Mouse (Mus musculus): Measurements from ENCODE around the gene B4gat1. TPM values are rescaled to one million over a fixed set of nuclear protein-coding genes. Genes with fewer than 3 reads are reported as not detected.

Gene B4gat1
- total and polyA plus RNA-seq, 2 experiments from 2014 or later: 48.2 to 58.3 TPM

DNA sequence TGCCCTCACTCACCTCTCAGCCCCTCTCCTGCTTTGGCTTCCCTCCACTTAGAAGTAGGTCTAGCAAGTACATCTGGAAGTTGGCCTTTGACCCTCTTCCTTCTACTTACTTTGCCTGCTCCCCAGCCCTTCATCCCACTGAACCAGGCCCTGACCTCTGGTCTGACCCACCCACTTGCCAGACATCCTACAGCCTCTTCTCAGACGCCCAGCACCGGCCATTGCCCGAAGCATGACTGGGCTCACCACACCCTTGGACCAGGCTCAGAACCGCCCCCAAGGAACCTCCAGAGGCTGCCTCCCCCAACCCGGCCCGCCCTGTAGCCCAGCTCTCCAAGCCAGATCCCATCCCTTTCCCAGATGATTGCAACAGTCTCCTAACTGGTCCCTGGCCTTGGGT is 23.8 kb downstream of the B4gat1 start:
- no peak overlapping the region for H3K4me3 ChIP-seq (ENCODE audit: low read depth, low read length)
- TF ChIP-seq CTCF (IDR thresholded peaks at IDR 0.05; ENCODE audit: low read depth) (no peak), EP300 (IDR thresholded peaks at IDR 0.05; ENCODE audit: low read depth) (no peak)
- no peak for DNase-seq (ENCODE audit: low spot score)
- H3K9ac ChIP-seq (replicated peaks; ENCODE audit: low read depth, low read length): no peak overlapping the region
- no peak for ATAC-seq (ENCODE audit: insufficient read depth, low read depth)
- no peak overlapping the region for H3K27ac ChIP-seq (ENCODE audit: low read depth)
- 58% methylated on average over 6 of the region's 6 CpGs for WGBS
- no peaks in the 10 kb centered on the region for H3K9me3 ChIP-seq (replicated peaks; ENCODE audit: control insufficient read depth, low read length)
- H3K4me2 ChIP-seq (ENCODE audit: low read depth, low read length): no peak overlapping the region
- peaks cover 6% of the 10 kb centered on the region; the same call in 1 of the 2 replicates for H3K27me3 ChIP-seq (ENCODE audit: control insufficient read depth, insufficient read depth, low read length)
- H3K4me1 ChIP-seq (ENCODE audit: control insufficient read depth, insufficient read depth): peaks cover 24% of the 10 kb centered on the region
- no peaks in the 10 kb centered on the region for H3K36me3 ChIP-seq (replicated peaks; ENCODE audit: control insufficient read depth, insufficient read depth, low read length)

DNA sequence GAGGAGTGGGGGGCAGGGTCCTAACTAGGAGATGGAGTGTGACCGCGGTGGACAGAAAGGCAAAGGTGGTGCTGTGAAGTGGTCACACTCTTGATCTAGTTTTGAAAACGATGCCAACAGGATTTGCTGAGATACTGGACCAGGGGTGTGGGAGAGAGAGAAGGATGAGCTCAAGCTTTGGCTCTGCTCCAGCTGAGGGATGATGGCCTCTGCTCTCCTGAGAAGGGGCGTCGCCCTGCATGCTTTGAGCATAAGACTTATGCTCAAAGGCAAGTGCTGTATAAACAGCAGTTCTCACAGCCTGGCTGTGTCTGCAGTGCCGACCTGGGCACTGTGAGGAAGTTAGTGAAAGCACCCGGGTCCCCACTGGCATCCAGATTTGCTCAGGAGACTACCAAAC is 26.5 kb downstream of the B4gat1 start:
- no peak overlapping the region for H3K4me2 ChIP-seq (ENCODE audit: low read depth, low read length)
- WGBS: 46% methylated on average over 7 of the region's 7 CpGs
- H3K4me1 ChIP-seq (ENCODE audit: control insufficient read depth, insufficient read depth): peaks cover 20% of the 10 kb centered on the region
- H3K9me3 ChIP-seq (replicated peaks; ENCODE audit: control insufficient read depth, low read length): no peaks in the 10 kb centered on the region
- ATAC-seq (ENCODE audit: insufficient read depth, low read depth) (no peak), DNase-seq (ENCODE audit: low spot score) (no peak)
- TF ChIP-seq CTCF (IDR thresholded peaks at IDR 0.05; ENCODE audit: low read depth) (no peak), EP300 (IDR thresholded peaks at IDR 0.05; ENCODE audit: low read depth) (no peak)
- H3K27me3 ChIP-seq (ENCODE audit: control insufficient read depth, insufficient read depth, low read length): peaks cover 27% of the 10 kb centered on the region
- H3K27ac ChIP-seq (ENCODE audit: low read depth): no peak overlapping the region
- H3K36me3 ChIP-seq (replicated peaks; ENCODE audit: control insufficient read depth, insufficient read depth, low read length): no peaks in the 10 kb centered on the region
- no peak overlapping the region for H3K9ac ChIP-seq (replicated peaks; ENCODE audit: low read depth, low read length)
- H3K4me3 ChIP-seq (ENCODE audit: low read depth, low read length): no peak overlapping the region

DNA sequence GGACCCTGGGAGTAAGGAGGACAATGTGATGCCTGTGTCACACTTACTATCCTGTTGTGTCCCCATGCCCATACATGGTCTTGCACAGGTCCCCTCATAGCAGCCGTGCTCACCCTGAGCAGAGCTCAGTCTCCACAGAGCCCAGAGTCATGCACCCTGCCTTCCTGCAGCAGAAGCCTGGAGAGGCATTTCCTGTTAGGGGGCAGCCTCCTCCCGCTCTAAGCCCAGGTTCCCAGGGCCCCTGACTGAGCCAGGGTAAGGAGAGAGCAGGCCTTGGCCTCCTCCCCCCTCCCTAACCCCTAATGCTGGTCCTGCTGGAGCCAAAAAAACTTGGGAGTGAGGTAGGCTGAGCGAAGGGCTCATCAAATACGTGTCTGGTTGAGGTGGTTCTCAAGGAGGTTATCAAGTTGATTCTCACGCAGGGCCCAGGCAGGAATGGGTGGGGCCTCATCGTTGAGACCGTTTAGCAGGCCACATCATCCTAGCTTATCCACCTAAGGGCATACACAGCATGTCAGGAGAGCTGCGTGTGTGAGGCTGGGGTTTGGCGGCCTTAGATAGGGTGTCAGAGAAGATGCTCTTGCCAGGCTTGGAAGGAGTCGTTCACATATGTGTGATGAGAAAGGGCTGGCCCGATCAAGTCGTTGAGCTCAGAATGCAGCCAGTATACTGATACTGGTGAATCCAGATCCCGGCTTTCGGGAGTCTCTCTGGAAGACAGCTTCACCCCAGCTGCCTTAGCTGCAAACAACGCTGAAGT is 28.6 kb downstream of the B4gat1 start:
- TF ChIP-seq EP300 (IDR thresholded peaks at IDR 0.05; ENCODE audit: low read depth) (no peak), CTCF (IDR thresholded peaks at IDR 0.05; ENCODE audit: low read depth) (no peak)
- ATAC-seq (ENCODE audit: insufficient read depth, low read depth) (no peak), DNase-seq (ENCODE audit: low spot score) (no peak)
- Histone ChIP-seq H3K4me3 (ENCODE audit: low read depth, low read length) (peak overlapping the region; percentile 53), H3K4me2 (ENCODE audit: low read depth, low read length) (peak overlapping the region; percentile 89), H3K9me3 (replicated peaks; ENCODE audit: control insufficient read depth, low read length) (no peaks in the 10 kb centered on the region), H3K27me3 (ENCODE audit: control insufficient read depth, insufficient read depth, low read length) (peaks cover 38% of the 10 kb centered on the region), H3K4me1 (ENCODE audit: control insufficient read depth, insufficient read depth) (peaks cover 21% of the 10 kb centered on the region), H3K27ac (ENCODE audit: low read depth) (peak overlapping the region; percentile 66), H3K9ac (replicated peaks; ENCODE audit: low read depth, low read length) (0 out of 2 replicates have a peak overlapping the region, but pooled peaks have one; percentile 56), H3K36me3 (replicated peaks; ENCODE audit: control insufficient read depth, insufficient read depth, low read length) (no peaks in the 10 kb centered on the region)
- WGBS: 10% methylated on average over 15 of the region's 15 CpGs

DNA sequence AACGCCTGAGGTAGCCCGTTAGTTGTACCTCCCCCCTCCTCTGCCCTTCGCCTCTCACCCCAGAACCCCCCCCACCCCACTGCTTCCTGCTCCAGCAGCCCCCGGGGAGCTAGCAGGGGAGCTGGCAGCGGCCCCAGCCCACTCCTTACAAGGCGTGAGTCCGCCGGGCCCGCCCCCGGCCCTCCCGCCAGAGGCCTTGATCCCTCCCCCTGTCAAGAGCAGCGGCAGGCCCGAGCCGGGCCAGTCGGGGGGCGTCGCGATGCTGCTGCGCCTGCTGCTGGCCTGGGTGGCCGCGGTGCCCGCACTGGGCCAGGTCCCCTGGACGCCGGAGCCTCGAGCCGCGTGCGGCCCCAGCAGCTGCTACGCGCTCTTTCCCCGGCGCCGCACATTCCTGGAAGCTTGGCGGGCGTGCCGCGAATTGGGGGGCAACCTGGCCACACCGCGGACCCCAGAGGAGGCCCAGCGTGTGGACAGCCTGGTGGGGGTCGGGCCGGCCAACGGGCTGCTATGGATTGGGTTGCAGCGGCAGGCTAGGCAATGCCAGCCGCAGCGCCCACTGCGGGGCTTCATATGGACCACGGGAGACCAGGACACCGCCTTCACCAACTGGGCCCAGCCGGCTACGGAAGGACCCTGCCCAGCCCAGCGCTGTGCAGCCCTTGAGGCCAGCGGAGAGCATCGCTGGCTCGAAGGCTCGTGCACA is 29.4 kb downstream of the B4gat1 start, which contains the start of gene Cd248:
Gene Cd248, plus strand, starts transcription at position 212 of the 703 bp plus-strand sequence.
- H3K36me3 ChIP-seq (replicated peaks; ENCODE audit: control insufficient read depth, insufficient read depth, low read length): no peaks in the 10 kb centered on the region
- peak within 1 kb of the TSS; percentile 56 for H3K9ac ChIP-seq (replicated peaks; ENCODE audit: low read depth, low read length)
- WGBS: 2% methylated on average over 53 of the region's 56 CpGs
- DNase-seq (ENCODE audit: low spot score) (peak; percentile 74), ATAC-seq (ENCODE audit: insufficient read depth, low read depth) (peak; percentile 70)
- peak within 1 kb of the TSS; percentile 53 for H3K4me3 ChIP-seq (ENCODE audit: low read depth, low read length)
- peaks cover 21% of the 10 kb centered on the region for H3K4me1 ChIP-seq (ENCODE audit: control insufficient read depth, insufficient read depth)
- peak within 1 kb of the TSS; percentile 66 for H3K27ac ChIP-seq (ENCODE audit: low read depth)
- H3K9me3 ChIP-seq (replicated peaks; ENCODE audit: control insufficient read depth, low read length): no peaks in the 10 kb centered on the region
- peak within 1 kb of the TSS; percentile 89 for H3K4me2 ChIP-seq (ENCODE audit: low read depth, low read length)
- H3K27me3 ChIP-seq (ENCODE audit: control insufficient read depth, insufficient read depth, low read length): peaks cover 38% of the 10 kb centered on the region
- TF ChIP-seq EP300 (IDR thresholded peaks at IDR 0.05; ENCODE audit: low read depth) (no peak), CTCF (IDR thresholded peaks at IDR 0.05; ENCODE audit: low read depth) (no peak)

DNA sequence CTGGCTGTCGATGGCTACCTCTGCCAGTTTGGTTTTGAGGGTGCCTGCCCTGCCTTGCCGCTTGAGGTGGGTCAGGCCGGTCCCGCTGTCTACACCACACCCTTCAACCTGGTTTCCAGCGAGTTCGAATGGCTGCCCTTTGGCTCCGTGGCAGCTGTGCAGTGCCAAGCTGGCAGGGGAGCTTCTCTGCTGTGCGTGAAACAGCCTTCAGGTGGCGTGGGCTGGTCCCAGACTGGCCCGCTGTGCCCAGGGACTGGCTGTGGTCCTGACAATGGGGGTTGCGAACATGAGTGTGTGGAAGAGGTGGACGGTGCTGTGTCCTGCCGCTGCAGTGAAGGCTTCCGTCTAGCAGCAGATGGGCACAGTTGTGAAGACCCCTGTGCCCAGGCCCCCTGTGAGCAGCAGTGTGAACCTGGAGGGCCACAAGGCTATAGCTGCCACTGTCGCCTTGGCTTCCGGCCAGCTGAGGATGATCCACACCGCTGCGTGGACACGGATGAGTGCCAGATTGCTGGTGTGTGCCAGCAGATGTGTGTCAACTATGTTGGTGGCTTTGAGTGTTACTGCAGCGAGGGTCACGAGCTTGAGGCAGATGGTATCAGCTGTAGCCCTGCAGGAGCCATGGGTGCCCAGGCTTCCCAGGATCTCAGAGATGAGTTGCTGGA is 30.1 kb downstream of the B4gat1 start:
- peaks cover 21% of the 10 kb centered on the region for H3K4me1 ChIP-seq (ENCODE audit: control insufficient read depth, insufficient read depth)
- DNase-seq (ENCODE audit: low spot score): no peak
- no peaks in the 10 kb centered on the region for H3K36me3 ChIP-seq (replicated peaks; ENCODE audit: control insufficient read depth, insufficient read depth, low read length)
- TF ChIP-seq EP300 (IDR thresholded peaks at IDR 0.05; ENCODE audit: low read depth) (no peak), CTCF (IDR thresholded peaks at IDR 0.05; ENCODE audit: low read depth) (no peak)
- no peak for ATAC-seq (ENCODE audit: insufficient read depth, low read depth)
- no peak overlapping the region; the same call in 1 of the 2 replicates for H3K27ac ChIP-seq (ENCODE audit: low read depth)
- no peaks in the 10 kb centered on the region for H3K9me3 ChIP-seq (replicated peaks; ENCODE audit: control insufficient read depth, low read length)
- 43% methylated on average over 21 of the region's 21 CpGs for WGBS
- peak overlapping the region; percentile 53 for H3K4me3 ChIP-seq (ENCODE audit: low read depth, low read length)
- H3K9ac ChIP-seq (replicated peaks; ENCODE audit: low read depth, low read length): peak overlapping the region; percentile 56; the same call in 1 of the 2 replicates
- H3K27me3 ChIP-seq (ENCODE audit: control insufficient read depth, insufficient read depth, low read length): peaks cover 38% of the 10 kb centered on the region
- H3K4me2 ChIP-seq (ENCODE audit: low read depth, low read length): peak overlapping the region; percentile 89
